Mouse (Mus musculus): Measurements from ENCODE around the gene Smurf2.

Gene Smurf2

GRCm38 (mm10) chr11:106908016-106908415 is 12.5 kb downstream of the Smurf2 start:
- in situ Hi-C loops (cut with MseI, MboI) = no loop called here

GRCm38 (mm10) chr11:106907253-106907652 is 13.3 kb downstream of the Smurf2 start:
- in situ Hi-C loops (cut with MseI, MboI) = no loop called here

DNA sequence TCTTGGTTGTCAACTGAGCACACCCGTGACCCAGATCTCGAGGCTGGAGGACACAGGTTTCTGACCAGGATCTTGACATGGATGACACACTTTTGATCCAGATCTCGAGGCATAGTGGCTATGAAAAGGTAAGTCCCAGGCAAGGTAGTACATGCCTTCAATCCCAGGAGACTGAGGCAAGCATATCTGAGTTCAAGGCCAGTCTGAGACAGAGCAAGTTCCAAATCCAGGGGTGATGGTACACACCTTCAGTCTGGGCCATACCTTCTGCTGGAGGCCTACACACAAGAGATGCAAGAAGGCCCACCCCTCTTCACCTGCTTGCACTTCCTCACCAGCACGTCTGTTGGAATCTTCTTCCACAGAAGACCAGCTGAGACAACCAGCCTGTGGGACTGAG is 14.8 kb downstream of the Smurf2 start:
- in situ Hi-C loops (cut with MseI, MboI) = no loop called here

DNA sequence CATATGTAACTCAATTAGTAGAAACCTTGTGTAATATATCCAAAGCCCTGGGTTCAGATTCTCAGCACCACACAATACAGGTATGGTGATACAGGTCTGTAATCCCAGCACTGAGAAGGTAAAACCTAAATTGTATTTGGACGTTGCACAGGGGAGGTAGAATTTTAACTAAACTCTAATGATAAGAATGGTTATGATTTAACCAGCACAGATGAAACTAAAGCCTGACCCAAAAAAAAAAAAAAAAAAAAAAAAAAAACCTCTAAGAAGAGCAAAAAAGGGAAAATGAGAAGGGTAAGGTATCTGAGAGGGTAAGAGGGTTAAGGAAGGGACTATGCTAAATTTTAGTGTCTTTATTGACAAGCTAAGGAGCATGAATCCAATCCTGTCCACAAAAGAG is 20.7 kb downstream of the Smurf2 start:
- in situ Hi-C loops (cut with MseI, MboI) = no loop called here

GRCm38 (mm10) chr11:106896561-106897168 is 23.9 kb downstream of the Smurf2 start:
- in situ Hi-C loops (cut with MseI, MboI) = no loop called here

- in situ Hi-C loops (cut with MseI, MboI) = no loop called here
Measured at GRCm38 (mm10) chr11:106883656-106884055, 36.9 kb downstream of the Smurf2 start.

DNA sequence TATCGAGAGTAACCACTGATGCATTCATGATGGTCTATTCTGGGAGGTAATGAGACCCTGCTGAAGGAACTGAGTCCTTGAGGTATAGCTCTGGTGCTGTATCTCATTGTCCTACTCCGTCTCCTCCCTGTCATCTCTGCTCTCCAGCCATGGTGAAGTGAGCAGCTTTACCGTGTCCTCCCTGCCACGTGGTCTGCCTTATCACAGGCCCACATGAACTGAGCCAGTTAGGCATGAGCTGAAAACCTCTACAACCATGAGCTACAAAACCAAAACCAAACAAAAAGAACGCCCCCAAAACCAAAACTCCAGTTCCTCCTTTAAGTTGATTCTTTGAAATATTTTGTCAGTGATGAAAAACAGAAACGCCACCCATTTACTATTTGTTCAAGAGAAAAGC is 47.9 kb downstream of the Smurf2 start:
- in situ Hi-C loops (cut with MseI, MboI) = no loop called here

DNA sequence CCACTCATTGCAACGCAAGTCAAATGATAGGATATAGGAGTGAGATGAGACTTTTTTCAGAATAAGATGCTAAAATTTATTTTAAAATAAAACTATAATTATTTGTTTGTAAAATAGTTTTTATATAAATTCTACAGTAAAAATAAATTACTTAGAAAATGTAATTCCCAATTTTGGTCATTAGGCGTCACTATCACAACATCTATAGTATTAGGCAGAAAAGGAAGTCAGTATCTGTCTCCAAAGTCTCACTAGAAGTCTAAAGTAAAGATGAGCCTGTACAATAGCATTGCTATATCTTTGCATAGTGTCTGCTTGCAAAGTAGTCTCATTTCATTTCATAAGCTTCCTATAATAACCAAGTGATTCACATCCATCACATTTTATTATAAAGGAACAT is 69.1 kb downstream of the Smurf2 start:
- in situ Hi-C loops (cut with MseI, MboI) = no loop called here

GRCm38 (mm10) chr11:106842002-106842401 is 78.5 kb downstream of the Smurf2 start:
- in situ Hi-C loops (cut with MseI, MboI) = loop anchor here in 1 of 2 experiments (10.0 kb wide), 1 partner anchor 133 kb away; no protein-coding TSS in a partner anchor

DNA sequence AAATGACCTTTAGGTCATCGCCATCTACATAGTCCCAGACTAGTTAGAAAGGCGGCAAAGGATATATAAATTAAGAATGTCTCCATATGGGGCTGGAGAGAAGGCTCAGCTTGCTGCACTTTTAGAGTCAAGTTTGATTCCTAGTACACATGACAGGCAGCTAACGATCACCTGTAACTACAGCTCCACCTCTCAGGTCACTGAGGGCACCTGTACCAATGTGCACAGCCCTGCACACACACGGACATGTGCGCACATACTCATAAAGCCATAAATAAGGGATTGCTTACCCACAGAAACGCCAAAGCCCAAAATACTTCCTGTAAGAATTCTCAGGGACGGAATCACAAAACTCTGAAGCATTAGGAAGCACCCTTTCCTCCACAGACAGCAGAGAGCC is 92.4 kb downstream of the Smurf2 start:
- in situ Hi-C loops (cut with MseI, MboI) = no loop called here

- in situ Hi-C loops (cut with MseI, MboI) = no loop called here
Measured at GRCm38 (mm10) chr11:106824403-106824802, 96.1 kb downstream of the Smurf2 start.

GRCm38 (mm10) chr11:106823741-106824140 is 96.8 kb downstream of the Smurf2 start:
- in situ Hi-C loops (cut with MseI, MboI) = no loop called here

GRCm38 (mm10) chr11:106822911-106823310 is 97.6 kb downstream of the Smurf2 start:
- in situ Hi-C loops (cut with MseI, MboI) = no loop called here

DNA sequence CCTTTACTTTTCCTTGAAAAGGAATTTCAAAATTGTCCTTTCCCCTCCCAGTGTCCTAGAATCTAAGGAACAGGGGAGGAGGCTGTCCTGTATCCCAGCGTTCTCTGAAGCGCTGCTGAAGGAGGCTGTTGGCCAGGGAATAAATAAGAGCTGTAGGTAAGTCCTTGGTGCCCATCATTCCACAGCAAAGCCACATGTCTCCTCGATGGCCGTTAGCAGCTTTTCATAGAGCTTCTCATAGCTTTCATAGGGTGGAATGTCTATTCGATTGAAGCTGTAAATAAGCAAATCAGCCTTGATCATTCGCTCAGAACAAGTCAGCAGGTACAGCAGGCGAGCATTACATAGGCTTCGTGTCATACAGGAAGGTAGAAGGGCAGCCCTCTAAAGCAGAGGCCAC is 98.0 kb downstream of the Smurf2 start:
- in situ Hi-C loops (cut with MseI, MboI) = no loop called here

GRCm38 (mm10) chr11:106821397-106821796 is 99.1 kb downstream of the Smurf2 start:
- in situ Hi-C loops (cut with MseI, MboI) = no loop called here

DNA sequence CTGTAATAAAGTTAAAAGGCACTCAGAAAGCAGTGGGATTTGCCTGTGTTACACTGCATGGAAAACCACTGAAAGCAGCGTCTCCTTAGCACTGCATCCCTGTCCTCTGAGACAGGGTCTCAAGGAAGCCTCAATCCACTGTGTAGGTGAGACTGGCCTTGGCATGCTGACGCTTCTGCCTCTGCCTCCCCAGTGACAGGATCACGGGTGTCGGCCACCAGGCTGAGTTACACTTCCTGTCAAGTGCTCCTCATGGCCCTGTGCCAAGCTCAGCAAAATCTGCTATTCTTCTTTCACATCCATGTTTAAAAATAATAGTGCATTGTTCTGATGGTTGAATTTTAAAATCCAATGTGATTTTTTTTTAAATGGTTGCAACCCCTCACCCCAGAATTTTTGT is 99.5 kb downstream of the Smurf2 start:
- in situ Hi-C loops (cut with MseI, MboI) = no loop called here

- in situ Hi-C loops (cut with MseI, MboI) = no loop called here
Measured at GRCm38 (mm10) chr11:106820252-106820651, 100.3 kb downstream of the Smurf2 start.

GRCm38 (mm10) chr11:106819595-106819994 is 100.9 kb downstream of the Smurf2 start:
- in situ Hi-C loops (cut with MseI, MboI) = no loop called here

GRCm38 (mm10) chr11:106818341-106818740 is 102.2 kb downstream of the Smurf2 start:
- in situ Hi-C loops (cut with MseI, MboI) = no loop called here

GRCm38 (mm10) chr11:106817808-106818207 is 102.7 kb downstream of the Smurf2 start:
- in situ Hi-C loops (cut with MseI, MboI) = no loop called here

DNA sequence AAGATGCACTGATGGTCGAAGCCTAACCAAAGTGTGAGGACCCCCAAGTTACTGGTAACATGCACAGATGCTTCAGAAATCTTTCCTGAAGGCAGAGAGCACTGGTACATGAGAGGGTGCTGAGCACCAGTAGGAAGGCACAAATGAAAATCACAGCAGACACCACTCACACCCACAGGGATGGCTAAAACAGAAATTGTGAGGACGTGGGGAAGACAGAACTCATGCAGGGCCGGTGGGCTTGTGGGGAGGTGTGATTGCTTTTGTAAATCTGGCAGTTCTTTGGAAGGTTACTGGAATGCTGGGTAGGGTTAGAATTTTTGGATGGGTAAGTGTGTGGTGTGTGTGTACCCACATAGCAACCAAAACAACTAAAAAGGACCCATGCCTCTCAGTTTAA is 103.4 kb downstream of the Smurf2 start:
- in situ Hi-C loops (cut with MseI, MboI) = no loop called here

GRCm38 (mm10) chr11:106816316-106816715 is 104.2 kb downstream of the Smurf2 start:
- in situ Hi-C loops (cut with MseI, MboI) = no loop called here

GRCm38 (mm10) chr11:106815761-106816160 is 104.8 kb downstream of the Smurf2 start:
- in situ Hi-C loops (cut with MseI, MboI) = no loop called here

- in situ Hi-C loops (cut with MseI, MboI) = no loop called here
Measured at GRCm38 (mm10) chr11:106815331-106815730, 105.2 kb downstream of the Smurf2 start.
